Comparison of ENCODE assay signal across 20 mouse cellular contexts in genomic region chr10:36393586-36393985, GRCm38 (mm10).
A peak's percentile ranks its signal among the peaks of the same experiment; 100 is the strongest.
DNase-seq lines count a peak whose midpoint lies in the region; ATAC-seq lines count a peak whose summit lies in the region.
"Had no signal": no experiment of that assay in that cellular context is flagged by ENCODE, and none has a peak within 500 bp of the region (broad histone marks: within the 10 kb centered on the region; RNA-seq: fewer than 3 reads in every experiment).

No protein-coding gene starts in this region.

- no peaks in the 10 kb centered on the region for H3K27me3 ChIP-seq in forebrain, embryonic 13.5 days
- no peaks in the 10 kb centered on the region for H3K27me3 ChIP-seq in forebrain, embryonic 15.5 days

- intact Hi-C loops in left cerebral cortex, postnatal 25 days (cut with DNase I): no loop called here

- WGBS in forebrain, embryonic 13.5 days: 81% methylated on average over 4 of the region's 4 CpGs
- WGBS in forebrain, embryonic 15.5 days: 73% methylated on average over 4 of the region's 4 CpGs

- H3K9me3 ChIP-seq in forebrain, embryonic 13.5 days (replicated peaks): no peaks in the 10 kb centered on the region
- H3K9me3 ChIP-seq in forebrain, embryonic 15.5 days: no peaks in the 10 kb centered on the region
- H3K9me3 ChIP-seq: limb, embryonic 10.5 days had no signal

- no peak overlapping the region for H3K27ac ChIP-seq in forebrain, embryonic 13.5 days
- no peak overlapping the region for H3K27ac ChIP-seq in forebrain, embryonic 15.5 days (replicated peaks)
- H3K27ac ChIP-seq: kidney, postnatal 0 days; limb, embryonic 10.5 days had no signal

- H3K4me1 ChIP-seq in forebrain, embryonic 13.5 days: no peaks in the 10 kb centered on the region
- no peaks in the 10 kb centered on the region for H3K4me1 ChIP-seq in forebrain, embryonic 15.5 days
- H3K4me1 ChIP-seq: limb, embryonic 10.5 days had no signal

- peak; percentile 10; the same call in 1 of the 2 replicates for ATAC-seq in forebrain, embryonic 13.5 days
- no peak for ATAC-seq in forebrain, embryonic 15.5 days (replicated peaks)
- ATAC-seq: liver, postnatal 0 days had no signal

- no peak overlapping the region for H3K4me3 ChIP-seq in forebrain, embryonic 13.5 days
- H3K4me3 ChIP-seq in forebrain, embryonic 15.5 days: no peak overlapping the region
- H3K4me3 ChIP-seq: limb, embryonic 10.5 days; myocyte had no signal

- H3K4me2 ChIP-seq in forebrain, embryonic 13.5 days: no peak overlapping the region
- no peak overlapping the region for H3K4me2 ChIP-seq in forebrain, embryonic 15.5 days (replicated peaks)

- H3K9ac ChIP-seq in forebrain, embryonic 13.5 days: no peak overlapping the region
- no peak overlapping the region for H3K9ac ChIP-seq in forebrain, embryonic 15.5 days (replicated peaks)
- H3K9ac ChIP-seq: liver, postnatal 0 days had no signal

- DNase-seq in left cerebral cortex, postnatal 25 days (ENCODE audit: low spot score in 2 of 2): peak; percentile 2 to 9
- no peak for DNase-seq in left cerebral cortex, adult 11 months (ENCODE audit: low spot score)
- DNase-seq in layer of hippocampus, adult 18-20 months (ENCODE audit: low spot score in 2 of 2): peak; percentile 31 to 54
- peak; percentile 8 to 46 for DNase-seq in layer of hippocampus, postnatal 14 days (ENCODE audit: low spot score in 2 of 2)
- no peak for DNase-seq in spleen, adult 12 weeks (ENCODE audit: low spot score)
- DNase-seq: adrenal gland, postnatal 25 days; B cell, adult 2 months; gastrocnemius, postnatal 10 days; heart, adult 18-20 months; kidney, adult 18-20 months; liver, postnatal 0 days; lung, postnatal 10 days; midbrain, embryonic 14.5 days; right cerebral cortex, postnatal 25 days; thymus, adult 2 months had no signal

- no peaks in the 10 kb centered on the region for H3K36me3 ChIP-seq in forebrain, embryonic 13.5 days (ENCODE audit: poor library complexity, severe bottlenecking)
- H3K36me3 ChIP-seq in forebrain, embryonic 15.5 days: no peaks in the 10 kb centered on the region
- H3K36me3 ChIP-seq: limb, embryonic 10.5 days had no signal

Comparison
In these comparisons a context has a peak if more than half of its experiments do, and no peak if none do; other contexts are left out.
1. DNase-seq: peak in left cerebral cortex, postnatal 25 days (2 of 2), layer of hippocampus, adult 18-20 months (2 of 2) and layer of hippocampus, postnatal 14 days (2 of 2); none in left cerebral cortex, adult 11 months (single experiment) and spleen, adult 12 weeks (single experiment).